Mouse (Mus musculus): ENCODE results near the gene Tsc22d1. TPM values are rescaled to one million over a fixed set of nuclear protein-coding genes. Genes with fewer than 3 reads are reported as not detected.

The Tsc22d1 gene
- polyA plus RNA-seq, 1 experiment = 52.7 TPM

- H3K27ac ChIP-seq (replicated peaks; ENCODE audit: low read depth, low read length) = no peak overlapping the region
- H3K4me3 ChIP-seq (ENCODE audit: insufficient read depth, low read depth, low read length) = no peak overlapping the region
- no peaks in the 10 kb centered on the region for H3K4me1 ChIP-seq (ENCODE audit: control insufficient read depth, insufficient read depth, insufficient read length, low read length)
These were observed 73.6 kb downstream of the Tsc22d1 start for GRCm38 (mm10) chr14:76488101-76489044.

GRCm38 (mm10) chr14:76489128-76489527 is 74.4 kb downstream of the Tsc22d1 start:
- Histone ChIP-seq H3K4me3 (ENCODE audit: insufficient read depth, low read depth, low read length) (no peak overlapping the region), H3K27ac (replicated peaks; ENCODE audit: low read depth, low read length) (no peak overlapping the region), H3K4me1 (ENCODE audit: control insufficient read depth, insufficient read depth, insufficient read length, low read length) (no peaks in the 10 kb centered on the region)

GRCm38 (mm10) chr14:76495022-76495421 is 80.3 kb downstream of the Tsc22d1 start:
- Histone ChIP-seq H3K27ac (replicated peaks; ENCODE audit: low read depth, low read length) (no peak overlapping the region), H3K4me1 (ENCODE audit: control insufficient read depth, insufficient read depth, insufficient read length, low read length) (no peaks in the 10 kb centered on the region), H3K4me3 (ENCODE audit: insufficient read depth, low read depth, low read length) (no peak overlapping the region)

GRCm38 (mm10) chr14:76497187-76497586 is 82.4 kb downstream of the Tsc22d1 start:
- no peak overlapping the region for H3K4me3 ChIP-seq (ENCODE audit: insufficient read depth, low read depth, low read length)
- H3K4me1 ChIP-seq (ENCODE audit: control insufficient read depth, insufficient read depth, insufficient read length, low read length) = no peaks in the 10 kb centered on the region
- no peak overlapping the region for H3K27ac ChIP-seq (replicated peaks; ENCODE audit: low read depth, low read length)

GRCm38 (mm10) chr14:76498210-76498609 is 83.4 kb downstream of the Tsc22d1 start:
- Histone ChIP-seq H3K4me1 (ENCODE audit: control insufficient read depth, insufficient read depth, insufficient read length, low read length) (no peaks in the 10 kb centered on the region), H3K27ac (replicated peaks; ENCODE audit: low read depth, low read length) (no peak overlapping the region), H3K4me3 (ENCODE audit: insufficient read depth, low read depth, low read length) (no peak overlapping the region)

GRCm38 (mm10) chr14:76499492-76499891 is 84.7 kb downstream of the Tsc22d1 start:
- no peaks in the 10 kb centered on the region for H3K4me1 ChIP-seq (ENCODE audit: control insufficient read depth, insufficient read depth, insufficient read length, low read length)
- H3K4me3 ChIP-seq (ENCODE audit: insufficient read depth, low read depth, low read length) = no peak overlapping the region
- no peak overlapping the region for H3K27ac ChIP-seq (replicated peaks; ENCODE audit: low read depth, low read length)

- Histone ChIP-seq H3K4me3 (ENCODE audit: insufficient read depth, low read depth, low read length) (no peak overlapping the region), H3K4me1 (ENCODE audit: control insufficient read depth, insufficient read depth, insufficient read length, low read length) (no peaks in the 10 kb centered on the region), H3K27ac (replicated peaks; ENCODE audit: low read depth, low read length) (no peak overlapping the region)
These were observed 85.3 kb downstream of the Tsc22d1 start for GRCm38 (mm10) chr14:76500036-76500435.

GRCm38 (mm10) chr14:76503231-76503851 is 88.6 kb downstream of the Tsc22d1 start:
- no peak overlapping the region for H3K27ac ChIP-seq (replicated peaks; ENCODE audit: low read depth, low read length)
- H3K4me1 ChIP-seq (ENCODE audit: control insufficient read depth, insufficient read depth, insufficient read length, low read length) = peaks cover 5% of the 10 kb centered on the region; the same call in 1 of the 2 replicates
- H3K4me3 ChIP-seq (ENCODE audit: insufficient read depth, low read depth, low read length) = peak overlapping the region; percentile 25; the same call in 1 of the 2 replicates

GRCm38 (mm10) chr14:76504121-76504737 is 89.5 kb downstream of the Tsc22d1 start:
- peak overlapping the region; percentile 89 for H3K4me3 ChIP-seq (ENCODE audit: insufficient read depth, low read depth, low read length)
- H3K27ac ChIP-seq (replicated peaks; ENCODE audit: low read depth, low read length) = peak overlapping the region; percentile 82
- H3K4me1 ChIP-seq (ENCODE audit: control insufficient read depth, insufficient read depth, insufficient read length, low read length) = peaks cover 5% of the 10 kb centered on the region; the same call in 1 of the 2 replicates

GRCm38 (mm10) chr14:76505101-76505438 is 90.3 kb downstream of the Tsc22d1 start:
- H3K4me1 ChIP-seq (ENCODE audit: control insufficient read depth, insufficient read depth, insufficient read length, low read length) = peaks cover 5% of the 10 kb centered on the region; the same call in 1 of the 2 replicates
- H3K27ac ChIP-seq (replicated peaks; ENCODE audit: low read depth, low read length) = peak overlapping the region; percentile 82
- peak overlapping the region; percentile 89 for H3K4me3 ChIP-seq (ENCODE audit: insufficient read depth, low read depth, low read length)

- Histone ChIP-seq H3K4me3 (ENCODE audit: insufficient read depth, low read depth, low read length) (peak overlapping the region; percentile 89), H3K4me1 (ENCODE audit: control insufficient read depth, insufficient read depth, insufficient read length, low read length) (peaks cover 5% of the 10 kb centered on the region; the same call in 1 of the 2 replicates), H3K27ac (replicated peaks; ENCODE audit: low read depth, low read length) (peak overlapping the region; percentile 82)
These were observed 90.9 kb downstream of the Tsc22d1 start for GRCm38 (mm10) chr14:76505439-76506220.

GRCm38 (mm10) chr14:76506425-76507205 is 91.9 kb downstream of the Tsc22d1 start:
- Histone ChIP-seq H3K27ac (replicated peaks; ENCODE audit: low read depth, low read length) (peak overlapping the region; percentile 46; the same call in 1 of the 2 replicates), H3K4me1 (ENCODE audit: control insufficient read depth, insufficient read depth, insufficient read length, low read length) (peaks cover 5% of the 10 kb centered on the region; the same call in 1 of the 2 replicates)

GRCm38 (mm10) chr14:76507357-76507756 is 92.6 kb downstream of the Tsc22d1 start:
- Histone ChIP-seq H3K4me1 (ENCODE audit: control insufficient read depth, insufficient read depth, insufficient read length, low read length) (peaks cover 5% of the 10 kb centered on the region; the same call in 1 of the 2 replicates), H3K27ac (replicated peaks; ENCODE audit: low read depth, low read length) (no peak overlapping the region), H3K4me3 (ENCODE audit: insufficient read depth, low read depth, low read length) (no peak overlapping the region)

More at GRCm38 (mm10) chr14:76506425-76507205, 91.9 kb downstream of the Tsc22d1 start:
- peak overlapping the region; percentile 89 for H3K4me3 ChIP-seq (ENCODE audit: insufficient read depth, low read depth, low read length)
